Mouse (Mus musculus): ENCODE measurements at regions not wholly inside any gene's neighbourhood (a gene's known extent, or its start where the extent isn't known, plus 50 kb on each side); places are given as distances from the start of the nearest gene placed in this dataset.

- H3K4me3 ChIP-seq (ENCODE audit: low read depth, low read length): no peak overlapping the region
- no peaks in the 10 kb centered on the region for H3K4me1 ChIP-seq (ENCODE audit: insufficient read depth, low read length)
- no peaks in the 10 kb centered on the region for H3K27me3 ChIP-seq (ENCODE audit: insufficient read depth, low read length)
- WGBS: 84% methylated on average over 10 of the region's 10 CpGs
- no peak overlapping the region for H3K9ac ChIP-seq (replicated peaks; ENCODE audit: low read length, poor library complexity, severe bottlenecking)
- ATAC-seq (ENCODE audit: low FRiP score): no peak
- H3K27ac ChIP-seq (ENCODE audit: low read depth, low read length): no peak overlapping the region
- no peak for TF ChIP-seq CTCF (IDR thresholded peaks at IDR 0.05)
- H3K4me2 ChIP-seq (ENCODE audit: low read depth, low read length, poor library complexity, severe bottlenecking): no peak overlapping the region
- no peaks in the 10 kb centered on the region for H3K36me3 ChIP-seq (ENCODE audit: insufficient read depth, low read length)
- DNase-seq (ENCODE audit: low spot score): no peak
- no peaks in the 10 kb centered on the region for H3K9me3 ChIP-seq (ENCODE audit: low read length)
Observed at GRCm38 (mm10) chr6:140095416-140095815, 54.2 kb upstream of the Plcz1 start.

Data from midbrain, postnatal 0 days (tissue).